Mouse (Mus musculus) B cell, adult 2 months (primary cell): Measurements from ENCODE around the gene Tppp.
"Not testable (repeated sequence)": the region's sequence is repeated elsewhere in the genome, so short reads cannot be mapped to it uniquely, and the experiment has no call there.

Source experiments
- DNase-seq, 2 experiments: peaks; one replicate each; pipeline ENCODE4 v3.0.0; 2022

Gene Tppp

DNA sequence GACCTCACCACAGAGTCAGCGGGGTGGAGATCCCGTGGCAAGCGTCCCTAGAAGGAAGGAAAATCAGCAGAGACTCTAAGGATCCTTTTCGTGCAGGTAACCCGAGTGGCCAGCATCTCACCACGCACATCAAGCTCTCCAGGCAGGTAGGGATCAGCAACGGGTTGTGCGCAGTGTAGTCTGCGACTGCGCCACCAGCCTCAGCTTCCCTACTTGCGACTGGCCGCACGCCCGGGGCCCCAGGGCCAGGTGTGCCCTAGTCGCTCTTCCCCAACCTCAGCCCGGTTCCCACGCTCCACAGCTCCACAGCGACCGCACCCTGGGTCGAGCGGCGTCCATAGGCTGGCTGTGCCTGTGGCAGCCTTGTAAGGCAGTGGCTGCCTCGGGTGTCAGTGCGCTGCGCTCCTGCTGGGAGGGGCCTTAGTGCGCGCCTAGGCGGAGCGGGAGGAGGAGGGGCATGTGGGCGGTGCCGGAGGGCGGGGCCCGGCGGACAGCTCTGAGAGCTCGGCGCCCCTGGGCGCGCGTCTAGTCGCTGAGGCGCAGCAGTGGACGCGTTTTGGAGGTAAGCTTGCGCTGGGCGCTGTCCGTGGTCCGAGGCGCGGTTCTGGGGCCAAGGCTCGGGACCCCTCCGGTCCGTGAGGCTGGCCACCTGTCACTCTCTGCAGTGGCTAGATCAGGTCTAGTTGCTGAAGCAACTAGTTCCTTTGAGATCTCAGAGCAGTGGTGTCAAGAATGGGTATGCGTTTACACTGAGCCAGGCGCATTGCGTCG lies at the start of gene Tppp:
Tppp (plus strand) TSS at position 460 of the 771 bp plus-strand sequence.
- DNase-seq, result peak; percentile 89 to 90

DNA sequence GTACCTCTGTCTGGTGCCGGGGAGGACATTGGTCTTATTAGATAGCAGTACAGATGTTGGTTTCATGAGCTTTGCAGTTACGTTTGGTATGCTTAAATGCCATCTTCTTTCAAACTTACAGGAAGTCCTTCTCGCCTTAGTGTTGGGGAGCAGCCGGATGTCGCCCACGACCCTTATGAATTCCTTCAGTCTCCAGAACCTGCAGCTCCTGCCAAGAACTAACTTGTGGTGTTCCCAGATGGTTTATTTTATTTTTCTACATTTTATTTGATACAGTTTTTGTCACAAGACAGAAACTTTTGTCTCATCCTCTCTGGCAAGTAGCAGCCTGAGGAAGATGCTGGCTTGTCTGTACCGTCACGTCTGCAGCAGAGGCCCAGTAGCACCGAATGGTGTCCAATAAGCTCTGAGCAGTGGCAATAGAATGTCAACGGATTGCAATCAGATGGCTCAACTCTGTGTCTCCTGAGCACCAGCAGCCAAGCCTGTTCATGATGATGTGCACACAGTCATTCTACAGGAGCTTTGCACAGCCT lies 49.0 kb upstream of the Tppp start:
- no peak for DNase-seq

DNA sequence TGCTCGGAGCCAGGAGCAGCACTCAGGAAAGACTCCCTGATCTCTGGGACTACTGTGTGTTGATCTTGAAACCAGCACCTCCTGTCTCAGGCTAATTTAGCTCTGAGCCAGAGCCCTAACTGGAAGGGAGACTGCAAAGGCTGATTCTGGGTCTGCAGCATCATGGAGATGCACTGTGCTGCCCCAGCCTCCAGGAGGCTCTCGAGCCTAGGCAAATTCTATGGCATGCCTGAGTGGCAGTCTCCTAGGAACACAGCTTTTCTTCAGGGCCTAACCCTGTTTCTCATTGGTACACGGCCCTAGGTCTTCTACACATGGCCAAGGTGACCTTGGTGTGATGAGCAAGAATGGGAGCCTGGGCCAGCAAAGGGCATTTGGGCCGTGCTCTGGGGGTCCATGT lies 48.0 kb upstream of the Tppp start:
- no peak for DNase-seq

DNA sequence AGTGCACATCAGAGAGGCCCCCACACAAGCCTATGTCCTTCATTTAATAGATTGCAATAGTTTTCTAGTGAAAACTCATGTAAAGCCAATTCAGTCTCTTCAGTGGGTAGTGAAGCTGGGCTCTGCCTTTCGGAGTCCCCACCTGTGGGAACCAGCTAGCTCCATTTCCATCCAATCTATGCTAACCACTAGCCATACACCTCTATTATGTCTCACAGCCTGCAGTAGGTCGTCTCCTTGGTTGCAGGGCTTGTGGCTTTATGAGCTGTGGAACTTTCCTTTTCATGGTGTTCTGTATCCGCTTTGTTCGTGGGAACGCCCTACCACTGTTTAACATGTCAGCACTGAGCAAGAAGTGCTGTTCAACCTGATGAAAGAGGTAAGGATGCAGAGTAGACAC lies 45.7 kb upstream of the Tppp start, which contains the start of gene Zdhhc11:
Zdhhc11 (plus strand) TSS at position 301 of the 400 bp plus-strand sequence.
- no peak for DNase-seq

DNA sequence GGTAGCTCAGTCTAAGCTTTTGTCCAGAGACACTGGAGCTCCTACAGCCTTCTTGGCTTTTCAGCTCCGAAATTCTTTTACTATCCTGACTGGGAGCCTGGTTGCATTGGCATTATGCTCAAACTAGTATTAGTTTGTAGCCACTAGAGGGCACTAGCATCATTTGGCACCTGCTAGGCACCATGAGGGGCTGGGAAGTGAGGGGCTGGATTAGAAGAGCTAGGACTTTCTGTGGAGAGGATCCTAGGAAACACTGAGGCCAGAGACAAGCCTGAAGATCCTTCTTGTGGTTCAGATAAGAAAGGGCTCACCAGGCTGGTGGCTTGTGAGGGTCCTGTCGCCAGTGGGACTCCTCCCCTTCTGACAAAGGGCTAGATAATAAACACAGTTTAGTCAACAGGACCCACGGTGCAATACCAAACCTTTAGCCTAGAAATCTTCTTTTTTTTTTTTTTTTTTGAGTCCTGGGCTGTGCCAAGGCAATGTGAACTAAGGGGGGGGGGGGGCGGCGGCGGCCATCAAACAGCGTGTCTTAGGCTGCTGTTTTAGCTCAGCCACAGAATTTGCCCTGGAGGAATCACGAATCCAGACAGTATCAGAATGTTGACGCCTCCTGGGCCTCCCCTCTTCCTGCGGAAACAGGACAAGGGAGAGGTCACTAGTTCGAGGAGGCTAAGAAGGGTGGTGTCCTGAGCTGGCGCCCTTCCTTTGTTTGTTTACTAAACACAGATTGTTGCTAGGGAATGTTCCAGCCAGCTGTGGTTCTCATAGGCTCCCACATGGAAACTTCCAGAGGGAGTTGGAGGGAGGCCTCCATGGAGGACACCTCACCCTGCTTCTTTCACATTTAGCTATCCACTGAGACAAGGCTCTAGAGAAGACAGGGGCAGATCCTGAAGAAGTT lies 38.4 kb upstream of the Tppp start:
- DNase-seq, result peak; percentile 41 to 44

DNA sequence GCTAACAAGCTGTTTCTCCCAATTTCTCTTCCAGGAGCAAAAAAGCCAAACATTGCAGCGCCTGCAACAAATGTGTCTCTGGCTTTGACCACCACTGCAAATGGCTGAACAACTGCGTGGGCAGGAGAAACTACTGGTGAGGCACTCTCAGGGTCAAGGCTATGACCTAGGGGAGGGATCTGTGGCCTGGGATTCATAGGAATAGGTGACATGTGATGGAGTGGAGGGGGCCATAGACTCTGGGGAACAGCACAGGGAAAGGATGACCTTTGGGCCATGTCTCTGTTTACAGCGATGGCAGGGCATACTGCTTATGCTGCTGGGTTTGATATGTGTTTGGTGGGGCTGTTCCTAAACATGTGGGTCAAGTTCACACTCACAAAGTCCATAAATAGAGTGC lies 34.7 kb upstream of the Tppp start:
- no peak for DNase-seq

- no peak for DNase-seq
Measured at GRCm38 (mm10) chr13:73976935-73977334, 32.3 kb upstream of the Tppp start.

- DNase-seq, result no peak
Measured at GRCm38 (mm10) chr13:73990325-73990724, 18.9 kb upstream of the Tppp start.

DNA sequence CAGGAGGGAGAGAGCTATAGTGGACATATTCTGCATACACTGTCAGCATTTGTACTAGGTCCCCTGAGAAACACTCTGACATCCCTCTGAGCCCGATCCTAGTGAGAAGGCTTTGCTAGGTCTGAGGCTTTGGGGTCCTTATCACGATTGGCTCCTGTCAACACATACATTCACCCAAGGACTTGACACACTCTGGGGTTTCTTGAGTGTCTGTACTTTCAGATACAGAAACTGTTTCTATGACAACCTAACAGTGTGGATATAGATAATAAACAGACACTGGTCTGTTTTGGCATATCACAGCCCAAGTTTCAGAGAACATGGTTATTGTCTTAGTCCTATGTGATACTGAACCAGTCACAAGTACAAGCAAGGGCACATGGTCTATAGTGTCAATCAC lies 18.4 kb upstream of the Tppp start:
- no peak for DNase-seq

DNA sequence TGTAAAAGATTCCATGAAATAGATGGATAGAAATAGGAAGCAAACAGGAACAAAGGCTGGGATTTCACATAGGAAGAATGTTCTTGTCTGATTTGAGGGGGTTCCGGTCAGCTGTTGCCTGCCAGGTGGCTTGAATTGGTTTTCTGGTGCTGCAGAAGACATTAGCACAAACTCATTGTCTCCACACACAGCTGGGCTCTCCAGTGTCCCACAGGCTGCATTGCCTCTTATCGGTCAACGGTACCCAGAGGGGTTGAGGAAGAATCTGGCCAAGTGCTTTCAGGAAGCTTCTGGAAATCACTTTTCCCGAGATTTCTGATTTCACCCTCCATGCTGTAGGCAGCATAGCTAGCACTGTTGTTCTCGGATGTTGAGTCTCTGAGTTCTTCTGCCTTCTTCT lies 17.9 kb upstream of the Tppp start:
- no peak for DNase-seq

GRCm38 (mm10) chr13:73996456-73996855 lies 12.8 kb upstream of the Tppp start:
- no peak for DNase-seq

GRCm38 (mm10) chr13:74000519-74000918 lies 8.7 kb upstream of the Tppp start:
- no peak for DNase-seq

DNA sequence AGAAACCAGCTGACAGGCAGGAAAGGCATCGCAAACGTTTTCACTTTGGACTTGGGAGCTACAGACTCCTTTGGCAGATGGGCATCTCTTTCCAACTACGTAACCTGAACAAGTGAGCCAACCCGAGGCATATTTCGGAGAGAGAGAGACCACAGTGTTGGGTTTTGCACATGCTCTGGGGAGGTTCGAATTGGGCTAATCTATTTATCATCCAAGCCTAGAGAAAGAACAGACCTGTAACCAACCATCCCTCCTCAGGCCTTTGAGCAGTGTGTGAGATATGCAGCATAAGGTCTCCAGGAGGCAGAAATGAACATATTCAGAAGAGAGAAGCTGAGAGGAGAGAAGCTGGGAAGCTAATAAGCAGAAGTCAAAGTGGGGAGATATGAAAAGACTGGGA lies 8.2 kb upstream of the Tppp start:
- DNase-seq, result no peak

DNA sequence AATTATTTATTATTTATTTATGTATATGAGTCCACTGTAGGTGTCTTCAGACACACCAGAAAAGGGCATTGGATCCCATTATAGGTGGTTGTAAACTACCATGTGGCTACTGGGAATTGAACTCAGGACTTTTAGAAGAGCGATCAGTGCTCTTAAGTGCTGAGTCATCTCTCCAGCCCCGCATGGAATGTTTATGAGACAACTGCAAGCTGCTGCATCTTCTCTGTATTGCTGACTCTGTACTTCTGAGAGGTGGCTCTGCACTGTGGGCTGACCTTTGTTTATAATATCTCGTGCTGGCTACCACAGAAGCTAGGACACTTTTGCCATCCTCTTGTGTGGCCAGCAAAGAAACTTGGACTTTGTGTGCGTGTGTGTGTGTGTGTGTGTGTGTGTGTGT lies 7.7 kb upstream of the Tppp start:
- DNase-seq, result no peak

DNA sequence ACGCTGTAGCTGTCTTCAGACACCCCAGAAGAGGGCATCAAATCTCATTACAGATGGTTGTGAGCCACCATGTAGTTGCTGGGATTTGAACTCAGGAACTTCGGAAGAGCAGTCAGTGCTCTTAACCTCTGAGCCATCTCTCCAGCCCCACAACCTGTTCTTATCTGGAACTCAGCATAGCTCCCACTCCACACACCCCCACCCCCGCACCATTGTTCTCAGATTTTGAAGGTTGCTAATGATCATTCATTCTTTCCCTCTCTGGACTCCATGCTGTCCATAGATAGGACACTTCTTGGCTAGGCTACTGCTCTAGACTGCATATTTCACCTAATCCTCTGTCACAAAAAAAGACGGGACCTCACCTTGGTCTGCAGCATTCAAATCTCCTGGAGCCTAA lies 2.3 kb upstream of the Tppp start:
- not testable (repeated sequence) for DNase-seq

DNA sequence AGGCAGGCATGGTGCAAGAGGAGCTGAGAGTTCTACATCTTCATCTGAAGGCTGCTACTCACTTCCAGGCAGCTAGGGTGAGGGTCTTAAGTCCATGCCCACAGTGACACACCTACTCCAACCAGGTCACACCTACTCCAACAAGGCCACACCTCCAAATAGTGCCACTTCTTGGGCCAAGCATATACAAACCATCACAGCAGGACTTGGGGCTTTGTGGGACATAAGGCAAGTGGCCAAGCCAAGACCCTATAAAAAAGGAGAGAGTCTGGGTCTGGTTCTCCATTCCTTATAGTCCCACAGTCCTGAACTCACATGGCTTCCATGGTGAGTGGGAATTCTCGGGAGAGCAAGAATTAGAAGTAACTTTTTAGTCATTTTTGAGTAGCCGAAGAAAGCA lies 991 bp upstream of the Tppp start:
- DNase-seq, result not testable (repeated sequence)

DNA sequence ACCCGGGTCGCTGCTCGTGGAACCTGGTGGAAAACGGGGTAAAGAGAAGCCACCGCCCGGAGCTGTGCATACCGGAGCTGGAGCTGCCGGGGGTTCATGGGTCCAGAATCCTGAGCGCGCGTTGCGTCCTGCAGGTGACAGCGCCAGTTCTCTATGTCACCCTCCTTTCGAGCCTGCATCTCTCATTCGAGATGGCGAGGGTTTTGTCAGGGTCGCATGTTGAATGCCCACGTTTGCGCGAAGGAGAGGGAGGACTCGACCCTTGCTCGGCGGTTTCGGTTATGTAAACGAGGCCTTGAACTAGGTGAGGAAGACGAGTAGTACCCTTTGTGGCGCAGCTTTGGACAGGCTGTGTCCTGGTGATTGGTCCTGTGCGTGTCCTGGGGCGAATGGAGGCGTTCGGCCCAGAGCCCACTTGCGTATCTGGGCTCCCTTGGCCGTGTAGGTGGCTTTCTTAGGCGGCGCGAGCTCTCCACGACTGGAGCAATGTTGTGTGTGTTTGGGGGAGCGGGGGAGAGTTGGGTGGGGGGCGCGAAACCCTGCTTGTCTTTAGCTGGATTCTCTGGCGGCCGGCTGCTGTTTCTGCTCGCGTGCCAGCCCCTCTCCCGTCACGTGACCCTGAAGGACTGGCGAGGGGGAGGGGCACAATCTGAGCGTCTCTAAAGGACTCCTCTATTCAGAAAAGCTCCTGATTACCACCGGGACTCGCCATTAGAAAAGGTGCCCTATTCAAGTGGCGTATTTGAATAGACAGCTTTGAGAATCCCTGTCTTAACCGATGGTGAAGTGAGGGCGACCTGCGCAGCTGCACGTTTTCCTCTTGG lies 796 bp downstream of the Tppp start:
- DNase-seq, result peak; percentile 21 to 25

DNA sequence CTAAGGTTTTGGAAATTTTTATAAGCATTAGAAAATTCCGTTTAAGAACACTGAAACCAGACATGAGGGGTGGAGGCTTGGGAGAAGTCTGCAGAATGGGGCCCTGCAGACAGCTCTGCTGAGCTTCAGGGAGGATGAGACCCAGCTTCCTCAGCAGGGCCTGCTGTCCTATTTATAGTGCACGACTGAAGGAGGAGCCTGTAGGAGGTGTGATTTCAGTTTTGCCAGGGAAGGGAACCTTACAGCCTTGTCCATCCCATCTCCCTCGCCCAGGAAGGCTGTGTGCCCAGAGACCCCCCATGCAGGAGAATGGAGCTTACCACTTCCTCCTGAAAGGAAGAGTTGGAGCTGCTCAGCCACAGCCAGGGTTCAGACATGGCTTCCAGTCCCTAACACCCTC lies 1.5 kb downstream of the Tppp start:
- DNase-seq, result no peak

DNA sequence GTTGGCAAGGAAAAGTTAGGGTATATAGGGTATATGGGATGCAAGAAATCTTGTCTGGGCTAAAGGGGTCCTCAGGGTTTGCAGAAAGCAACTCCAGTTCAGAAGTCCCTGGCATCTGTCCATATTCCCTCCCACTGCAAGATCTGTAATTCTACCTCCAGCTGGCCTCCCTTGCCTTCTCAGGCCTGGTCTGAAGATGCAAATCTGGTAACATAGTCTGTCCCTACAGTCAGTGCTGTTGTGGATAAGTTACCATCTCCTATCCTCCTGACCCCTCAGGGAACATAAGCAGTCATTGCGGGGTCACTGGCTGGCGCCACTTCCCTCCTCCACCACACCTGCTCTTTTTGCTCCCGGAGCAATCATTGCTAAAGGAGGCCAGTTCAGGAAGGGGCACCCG lies 6.7 kb downstream of the Tppp start:
- DNase-seq, result no peak

DNA sequence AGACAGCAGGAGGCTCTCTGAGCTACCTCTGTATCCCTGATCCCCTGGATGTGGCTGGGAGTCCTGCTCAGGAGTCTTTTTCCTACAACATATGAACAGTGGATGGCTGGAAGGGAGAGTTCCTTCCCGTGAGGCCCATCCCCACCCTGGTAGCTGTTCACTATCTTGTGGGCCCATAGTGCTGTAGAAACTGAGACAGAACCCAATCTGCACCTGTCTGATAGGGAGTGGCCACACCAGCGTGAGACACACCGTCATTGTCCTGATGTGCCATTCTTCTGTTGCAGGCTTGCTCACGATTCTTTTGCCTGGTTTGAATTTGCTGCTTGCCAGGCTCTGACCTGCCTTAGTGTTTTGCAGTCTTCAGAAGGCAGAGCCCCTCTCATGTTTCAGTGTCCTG lies 8.2 kb downstream of the Tppp start:
- DNase-seq, result no peak

- not testable (repeated sequence) for DNase-seq
Measured at GRCm38 (mm10) chr13:74019006-74019405, 9.8 kb downstream of the Tppp start.

DNA sequence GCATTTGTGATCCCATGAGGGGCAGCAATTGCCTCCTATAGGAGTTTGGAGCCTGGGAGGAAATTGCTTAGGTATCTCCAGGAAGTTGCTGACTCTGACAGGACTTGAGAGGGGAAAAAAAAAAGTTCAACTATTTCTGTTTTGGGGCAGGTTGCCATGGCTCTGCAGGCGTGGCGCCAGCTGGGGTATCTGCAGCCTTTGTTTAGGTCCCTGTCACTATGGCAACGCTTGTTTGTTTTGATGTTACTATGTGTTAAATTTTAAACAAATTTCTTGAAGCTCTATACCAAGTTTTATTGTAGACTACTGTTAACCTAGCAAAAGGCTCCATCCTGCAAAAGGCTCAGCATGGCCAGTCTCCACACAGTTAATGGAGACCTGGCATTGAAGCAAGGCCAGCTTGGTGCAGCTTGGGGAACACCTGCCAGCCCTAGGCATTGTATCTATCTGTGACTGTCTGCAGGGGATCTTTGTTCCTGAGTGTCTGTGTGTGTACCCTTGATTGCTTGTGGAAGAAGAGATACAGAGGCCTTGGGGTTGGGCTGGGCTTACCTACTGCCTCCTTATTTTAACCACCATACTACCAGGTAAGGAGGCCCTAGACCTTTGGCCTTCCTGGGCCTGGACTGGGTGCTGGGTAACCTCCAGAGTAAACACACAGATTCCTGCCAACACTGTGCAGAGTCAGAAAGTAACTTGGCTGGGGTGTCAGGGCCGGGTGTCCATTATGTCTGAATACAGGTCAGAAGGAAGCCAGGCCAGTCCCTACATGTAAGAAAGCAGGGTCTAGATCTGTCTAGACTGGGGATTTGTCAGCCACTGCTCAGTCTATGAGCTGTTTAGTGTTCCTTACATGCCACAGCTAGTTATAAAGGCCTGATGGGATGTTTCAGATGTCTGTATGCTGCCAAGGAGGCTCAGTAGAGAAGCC lies 16.2 kb downstream of the Tppp start:
- DNase-seq, result peak; percentile 33 to 43
